Mouse (Mus musculus) embryonic fibroblast, embryonic 13.5 days (primary cell): Measurements from ENCODE around the gene Cenpe.

Source experiments
- CTCF ChIP-seq: IDR thresholded peaks from 2 replicates; pipeline ENCODE4 v1.5.1; 2011; ENCODE audit warnings: mild to moderate bottlenecking, control low read depth, low read length, moderate library complexity, borderline replicate concordance; ENCODE audit not compliant: insufficient read depth
- POLR2A ChIP-seq: IDR thresholded peaks from 2 replicates; pipeline ENCODE4 v1.6.1; 2011; ENCODE audit warnings: low read depth, mild to moderate bottlenecking, control low read depth, low read length, moderate library complexity

- no peak for TF ChIP-seq CTCF
- no peak for TF ChIP-seq POLR2A
Observed at GRCm38 (mm10) chr3:135249104-135249503, 36.8 kb downstream of the Cenpe start.
